Mouse (Mus musculus) erythroblast, adult 5-6 weeks (primary cell): ENCODE results near the gene Syndig1. TPM values are rescaled to one million over a fixed set of nuclear protein-coding genes. Genes with fewer than 3 reads are reported as not detected.

ENCODE experiments used
- ATAC-seq: replicated peaks from 2 replicates; pipeline ENCODE4 v1.8.0; 2016; ENCODE audit warnings: moderate number of reproducible peaks, mild to moderate bottlenecking, moderate TSS enrichment, inconsistent platforms; ENCODE audit not compliant: poor library complexity, low FRiP score, severe bottlenecking
- total RNA-seq, 2 experiments: library from RNA; stranded (forward) in 1 of 2; stranded (reverse) in 1 of 2; fragments of 150-400 nt in 1 of 2; fragments of 200-764, 138-1000 nt in 1 of 2; gene quantifications; 2 replicates each; pipeline versions ENCODE4 v1.2.3 to v1.2.4; 2015 to 2017; ENCODE audit warnings: low replicate concordance in 2 of 2

The Syndig1 gene
- total RNA-seq (2015; ENCODE audit: low replicate concordance) (not detected in 2 replicates), total RNA-seq (2017; ENCODE audit: low replicate concordance) (not detected in 2 replicates)

GRCm38 (mm10) chr2:149828911-149829310, at the start of gene Syndig1:
Gene Syndig1 (plus strand): TSS chr2:149829211.
- no peak for ATAC-seq

DNA sequence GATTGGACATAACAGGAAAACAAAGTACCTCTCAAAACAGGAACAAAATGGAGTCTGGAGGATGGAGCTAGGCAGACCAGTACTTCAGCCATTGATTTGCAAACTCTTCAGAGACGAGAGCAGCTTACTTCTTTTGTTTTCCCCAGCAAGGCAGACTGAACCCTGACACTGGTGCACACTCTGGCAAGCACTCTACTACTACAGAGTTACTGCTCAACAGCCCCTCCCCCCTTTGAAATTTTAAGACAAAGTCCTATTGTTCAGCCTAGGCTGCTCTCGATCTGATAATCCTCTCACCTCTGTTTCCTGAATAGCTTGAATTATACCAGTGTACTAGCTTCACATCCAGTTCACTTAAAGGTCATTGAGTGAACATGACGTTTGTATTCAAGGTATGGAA, 30.4 kb upstream of the Syndig1 start:
- ATAC-seq: no peak

DNA sequence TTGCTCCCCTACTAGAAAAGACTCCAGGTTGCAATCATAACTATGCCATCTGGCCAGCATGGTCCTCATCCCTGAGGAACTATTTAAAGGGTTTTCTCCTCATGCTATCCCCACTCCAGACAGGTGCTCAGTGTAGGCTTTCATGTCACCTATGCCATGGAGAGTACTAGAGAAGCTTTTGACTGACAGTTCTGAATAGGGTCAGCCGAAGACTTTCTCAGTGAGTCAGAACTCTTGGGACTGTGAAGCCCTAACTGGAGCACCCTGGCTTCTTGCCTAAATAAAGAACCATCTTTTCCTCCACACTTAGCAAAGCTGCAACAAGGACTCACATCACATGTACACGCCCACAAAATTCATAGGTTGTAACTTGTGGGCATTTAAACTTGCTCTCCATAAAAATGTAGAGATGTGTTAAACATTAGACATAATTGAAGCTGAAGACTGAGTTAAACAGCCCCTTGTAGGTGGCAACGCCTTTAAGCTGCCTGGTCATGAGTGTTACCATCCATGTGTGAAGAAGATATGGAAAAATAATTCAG, 24.3 kb upstream of the Syndig1 start:
- ATAC-seq: no peak

- no peak for ATAC-seq
These were observed 23.8 kb upstream of the Syndig1 start for GRCm38 (mm10) chr2:149805256-149805655.

GRCm38 (mm10) chr2:149812899-149813298, 16.1 kb upstream of the Syndig1 start:
- no peak for ATAC-seq

DNA sequence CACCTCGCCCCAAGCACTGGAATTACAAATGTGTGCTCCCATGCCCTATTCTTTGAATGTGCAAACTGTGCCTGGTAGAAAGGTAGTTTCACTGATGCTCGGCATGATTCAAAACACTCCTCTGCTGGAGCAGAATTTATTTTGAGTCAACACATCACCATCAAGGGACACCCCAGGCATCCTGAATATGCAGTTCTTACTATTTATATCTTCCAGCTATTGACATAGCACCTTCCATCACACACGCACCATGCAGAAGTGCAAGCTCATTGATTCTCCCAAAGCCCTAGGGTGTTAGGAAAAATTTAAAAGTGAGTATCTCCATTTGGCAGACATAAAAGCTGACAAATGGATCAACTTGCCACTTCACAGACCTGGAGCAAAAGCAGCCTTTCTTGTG, 10.6 kb upstream of the Syndig1 start:
- ATAC-seq: no peak

DNA sequence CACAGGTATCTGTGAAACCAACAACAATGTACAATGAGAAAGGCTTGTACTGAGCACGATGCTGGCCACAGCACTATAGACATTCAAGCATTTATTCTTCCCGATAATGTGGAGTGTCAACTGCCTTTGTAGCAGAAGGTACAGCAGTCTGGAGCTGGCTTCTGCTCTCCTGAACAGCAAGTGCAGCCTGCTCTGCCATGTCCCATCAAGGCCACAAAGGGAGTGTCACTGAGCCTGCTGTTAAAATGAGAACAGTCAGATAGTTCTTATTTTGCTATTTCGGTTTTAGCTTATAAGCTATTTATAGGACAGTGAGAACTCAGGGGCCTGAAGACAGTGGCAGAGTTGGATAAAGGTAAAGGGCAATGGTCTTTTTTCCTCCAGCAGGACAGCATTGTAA, 9.3 kb upstream of the Syndig1 start:
- ATAC-seq: no peak

DNA sequence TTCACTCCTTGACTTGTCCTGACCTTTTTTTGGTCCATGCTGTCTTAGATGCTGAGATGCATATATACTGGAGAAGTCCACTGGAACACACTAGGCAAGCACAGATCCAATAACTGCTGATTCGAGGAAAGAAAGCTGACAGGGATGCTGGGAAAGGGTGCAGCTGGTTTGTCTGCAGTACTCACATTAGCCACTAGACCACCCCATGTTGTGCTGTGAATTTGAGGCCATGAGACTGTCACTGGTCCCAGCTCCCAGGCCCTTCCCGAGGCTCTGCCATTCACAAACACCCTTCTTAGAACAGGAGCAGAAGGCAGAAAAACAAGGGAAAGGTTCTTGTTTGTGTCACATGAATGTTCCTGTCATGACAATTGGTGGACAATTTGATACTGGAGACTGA, 8.8 kb upstream of the Syndig1 start:
- ATAC-seq: no peak

DNA sequence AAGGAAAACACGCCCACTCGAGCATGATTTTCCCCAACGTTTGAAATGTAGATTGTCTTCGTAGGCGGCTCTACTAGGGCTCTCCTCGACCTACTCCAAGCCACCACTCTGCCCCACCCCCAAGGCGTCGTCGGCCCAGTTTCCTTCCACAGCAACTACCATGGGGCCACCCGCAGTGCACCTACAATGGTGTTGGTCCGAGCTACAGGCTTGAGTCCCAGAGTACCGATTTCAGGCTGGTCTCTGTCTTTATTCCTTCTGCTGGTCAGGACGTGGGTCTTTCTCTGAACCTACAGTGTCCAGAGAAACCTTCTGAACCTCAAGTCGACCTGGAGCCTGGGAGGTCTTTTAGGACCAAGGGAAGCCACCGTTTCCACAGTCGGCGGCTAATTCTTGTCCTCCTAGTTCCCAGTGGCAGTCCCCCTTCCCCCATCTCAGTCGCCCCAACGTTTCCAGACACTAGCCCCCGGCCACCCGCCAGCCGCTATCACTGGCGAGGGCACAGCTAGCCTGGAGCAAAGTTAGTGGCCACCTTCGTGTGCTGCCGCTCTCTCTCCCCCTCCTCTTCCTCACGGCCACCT, 1.0 kb downstream of the Syndig1 start:
- no peak for ATAC-seq

DNA sequence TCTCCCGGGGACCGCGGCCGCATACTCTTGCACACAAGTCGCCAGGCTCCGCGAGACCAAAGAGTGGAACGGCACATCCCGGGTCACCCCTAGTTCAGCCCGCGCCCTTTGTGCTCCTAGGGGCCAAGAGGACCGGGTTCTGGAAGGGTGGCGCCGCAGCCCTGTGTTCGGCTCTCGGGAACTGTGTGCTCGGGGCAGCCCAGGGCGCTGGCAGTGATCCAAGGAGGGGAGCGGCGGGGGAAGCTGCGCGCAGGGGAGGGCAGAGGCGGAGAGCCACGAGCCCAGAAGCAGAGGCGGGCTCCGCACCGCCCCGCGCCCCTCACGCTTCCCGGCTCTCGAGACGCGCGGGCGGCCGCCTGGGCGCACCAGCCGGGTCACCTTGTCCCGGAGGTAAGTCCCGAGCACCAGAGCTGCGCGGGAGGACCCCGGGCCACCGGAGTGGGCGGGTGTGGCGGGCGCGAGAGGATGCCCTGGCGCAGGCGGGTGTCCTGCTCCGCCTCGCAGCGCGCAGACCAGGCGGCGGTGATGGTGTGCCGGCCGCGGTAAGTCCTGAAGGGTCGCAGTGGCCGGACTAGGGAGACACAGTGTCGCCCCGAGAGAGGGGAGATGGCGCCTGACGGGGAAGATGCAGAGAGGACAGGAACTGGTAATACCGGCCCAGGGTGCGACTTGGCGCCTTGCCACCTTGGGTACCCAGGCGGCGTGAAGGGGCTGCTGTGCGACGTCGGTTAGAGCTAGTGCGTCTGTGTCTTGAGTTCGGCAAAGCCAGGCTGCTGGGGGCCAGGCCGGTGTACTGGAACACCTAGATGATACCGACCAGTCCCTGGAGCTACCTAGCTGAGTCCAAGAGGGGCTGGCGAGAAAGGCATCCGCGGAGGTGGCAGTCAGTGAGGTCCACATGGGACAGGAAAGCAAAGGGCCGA, 1.8 kb downstream of the Syndig1 start, which contains the start of gene C530025M09Rik:
C530025M09Rik (minus strand) TSS at position 678 of the 923 bp plus-strand sequence.
- no peak for ATAC-seq

GRCm38 (mm10) chr2:149831459-149832245, 2.6 kb downstream of the Syndig1 start:
- no peak for ATAC-seq

DNA sequence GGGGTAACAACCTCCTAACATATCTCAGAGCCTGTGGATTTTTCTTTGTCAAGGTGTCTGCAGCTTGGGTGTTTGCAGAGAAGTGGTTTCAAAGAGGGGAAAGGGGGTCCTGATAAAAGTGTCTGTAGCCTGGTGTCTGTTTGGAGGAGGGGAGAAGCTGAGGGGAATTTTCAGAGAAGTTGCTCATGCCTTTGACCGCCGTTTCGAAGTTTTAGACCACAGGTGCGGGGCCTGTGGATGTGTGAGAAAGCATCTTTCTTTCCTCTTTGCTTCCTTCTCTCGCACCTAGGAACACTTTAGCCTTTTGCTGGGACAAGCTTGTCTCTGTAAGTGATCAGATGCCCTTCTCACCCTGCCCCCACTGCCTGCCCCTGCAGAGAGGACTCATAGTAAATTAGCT, 3.3 kb downstream of the Syndig1 start:
- no peak for ATAC-seq

GRCm38 (mm10) chr2:149835091-149835490, 6.1 kb downstream of the Syndig1 start:
- ATAC-seq: no peak

DNA sequence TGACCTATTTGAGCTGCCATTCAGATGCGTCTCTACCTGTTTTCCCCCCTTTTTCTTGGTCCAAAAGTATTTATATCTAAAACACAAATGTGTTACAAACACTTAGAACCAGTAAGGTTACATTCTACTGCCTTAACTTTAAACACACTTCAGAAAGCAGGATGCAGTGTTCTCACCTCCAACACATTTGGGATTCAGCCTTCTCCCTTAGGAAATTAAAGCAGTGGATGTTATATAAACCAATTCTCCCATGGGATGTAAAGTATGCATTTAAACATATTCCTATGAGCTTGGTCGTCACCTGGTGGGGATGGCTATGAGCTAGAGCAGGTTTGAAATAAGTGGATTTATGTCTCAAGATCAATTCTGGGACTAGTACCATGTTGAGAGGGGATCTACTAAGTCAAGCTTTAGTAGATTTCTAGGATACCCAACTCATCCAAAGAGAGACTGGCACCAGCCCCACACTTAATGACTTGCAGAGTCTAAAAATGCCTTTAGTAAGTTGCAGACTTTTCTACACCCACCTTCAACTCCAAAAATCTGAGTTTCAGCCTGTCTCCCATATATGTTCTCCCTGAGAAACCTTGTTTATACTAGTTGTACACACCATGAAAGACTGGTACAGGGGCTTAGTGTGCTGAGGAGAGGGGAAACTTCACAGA, 7.6 kb downstream of the Syndig1 start:
- no peak for ATAC-seq

- no peak for ATAC-seq
These were observed 10.7 kb downstream of the Syndig1 start for GRCm38 (mm10) chr2:149839666-149840065.

DNA sequence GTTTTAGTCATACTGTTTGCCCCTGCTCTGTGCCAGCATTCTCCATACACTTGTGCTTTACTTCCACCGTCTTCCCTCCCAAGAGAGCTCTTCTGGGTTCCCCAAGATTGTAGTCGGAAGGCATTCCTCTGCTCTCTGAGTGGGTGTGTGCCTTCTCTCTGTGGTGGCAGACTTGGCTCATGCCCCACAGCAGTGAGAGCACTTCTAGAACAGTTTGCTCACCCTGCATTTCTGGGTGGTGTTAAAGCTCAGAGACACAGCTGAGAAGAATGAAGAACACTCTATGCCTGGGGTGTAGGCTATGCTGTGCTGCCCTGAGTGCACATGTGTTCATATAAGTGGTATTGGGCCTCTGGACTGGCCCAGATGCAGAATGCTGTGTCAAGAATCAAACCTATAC, 15.6 kb downstream of the Syndig1 start:
- ATAC-seq: no peak

- no peak for ATAC-seq
These were observed 19.8 kb downstream of the Syndig1 start for GRCm38 (mm10) chr2:149848778-149849177.

DNA sequence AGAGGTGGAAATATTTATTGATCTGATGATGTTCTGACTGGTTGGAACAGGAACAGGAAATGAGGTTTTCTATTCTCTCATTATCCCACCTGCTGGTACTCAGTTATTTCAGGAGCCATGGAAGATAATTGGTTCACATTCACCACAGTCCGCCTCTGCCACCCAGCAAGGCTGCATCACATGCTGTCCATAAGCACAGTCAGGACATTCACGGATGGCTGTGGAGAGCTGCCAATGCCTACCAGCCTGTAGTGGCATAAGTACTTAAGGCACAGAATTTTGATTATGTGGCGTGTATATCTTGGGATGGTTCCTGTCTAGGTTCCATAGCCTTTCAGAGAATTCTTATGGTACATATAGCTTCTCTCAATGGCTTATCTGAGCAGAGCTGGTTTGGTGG, 32.0 kb downstream of the Syndig1 start:
- ATAC-seq: no peak

GRCm38 (mm10) chr2:149865914-149866435, 37.0 kb downstream of the Syndig1 start:
- ATAC-seq: no peak
